Mouse (Mus musculus) forebrain, postnatal 0 days (tissue): ENCODE measurements around the gene Hk1. TPM values are rescaled to one million over a fixed set of nuclear protein-coding genes. Genes with fewer than 3 reads are reported as not detected.
A peak's percentile ranks its signal among the peaks of the same experiment; 100 is the strongest.

Source experiments
- ATAC-seq: fragments of 200-750 bp; cut with Nextera tagmentation; 2 replicates; pipeline ENCODE4 v1.8.0; 2017; ENCODE audit warnings: mild to moderate bottlenecking, moderate library complexity
- DNase-seq: peaks from one replicate; pipeline ENCODE4 v3.0.0-alpha.2; 2015
- H3K27ac ChIP-seq: fragments of 300-500 bp; sonication (generic); 2 replicates; pipeline ENCODE4 v1.5.1; 2014; ENCODE audit warnings: low read depth, mild to moderate bottlenecking, antibody characterized with exemption, low read length, moderate library complexity, mixed read lengths
- H3K27me3 ChIP-seq: fragments of 300-500 bp; sonication (generic); 2 replicates; pipeline ENCODE4 v1.6.1; 2014; ENCODE audit warnings: mild to moderate bottlenecking, low read length, mixed read lengths; ENCODE audit not compliant: insufficient read depth
- H3K36me3 ChIP-seq: fragments of 300-500 bp; sonication (generic); 2 replicates; pipeline ENCODE4 v1.6.1; 2014; ENCODE audit warnings: mild to moderate bottlenecking, moderate library complexity; ENCODE audit not compliant: insufficient read depth
- H3K4me1 ChIP-seq: fragments of 300-500 bp; sonication (generic); 2 replicates; pipeline ENCODE4 v1.6.1; 2014; ENCODE audit warnings: antibody characterized with exemption; ENCODE audit not compliant: insufficient read depth
- H3K4me2 ChIP-seq: fragments of 300-500 bp; sonication (generic); 2 replicates; pipeline ENCODE4 v1.6.1; 2014; ENCODE audit warnings: low read depth, mild to moderate bottlenecking, moderate library complexity
- H3K4me3 ChIP-seq: fragments of 300-500 bp; sonication (generic); 2 replicates; pipeline ENCODE4 v1.5.1; 2014; ENCODE audit warnings: low read depth, low read length, mixed read lengths
- H3K9ac ChIP-seq: fragments of 300-500 bp; sonication (generic); 2 replicates; pipeline ENCODE4 v1.6.1; 2014; ENCODE audit warnings: mild to moderate bottlenecking
- H3K9me3 ChIP-seq: fragments of 300-500 bp; sonication (generic); 2 replicates; pipeline ENCODE4 v1.6.1; 2016; ENCODE audit warnings: low read length
- CTCF ChIP-seq: sonication (generic); IDR thresholded peaks from 2 replicates; pipeline ENCODE4 v1.5.1; 2016; ENCODE audit warnings: antibody characterized with exemption, control low read depth, low read depth
- WGBS: fragments of 180-500 bp; shearing (Covaris S2); extraction: QIAGEN DNeasy Blood & Tissue Kit; methylation state at CpG from one replicate; pipeline ENCODE4 v1.1.7; 2014; 5-methylcytosine and 5-hydroxymethylcytosine counted together
- polyA plus RNA-seq: library from polyadenylated mRNA; unstranded; fragments of >200 nt; fragmentation: Nextera tagmentation; extraction: Ambion mirVana; gene quantifications from 2 replicates; pipeline ENCODE4 v1.2.1, GENCODE M21; 2015
- total RNA-seq: library from RNA; depleted of rRNA; stranded (reverse); fragments of >200 nt; gene quantifications from 2 replicates; pipeline ENCODE4 v1.2.3, GENCODE M21; 2014

Gene Hk1
- total and polyA plus RNA-seq, 2 experiments from 2014 or later = 90.1 to 140 TPM

DNA sequence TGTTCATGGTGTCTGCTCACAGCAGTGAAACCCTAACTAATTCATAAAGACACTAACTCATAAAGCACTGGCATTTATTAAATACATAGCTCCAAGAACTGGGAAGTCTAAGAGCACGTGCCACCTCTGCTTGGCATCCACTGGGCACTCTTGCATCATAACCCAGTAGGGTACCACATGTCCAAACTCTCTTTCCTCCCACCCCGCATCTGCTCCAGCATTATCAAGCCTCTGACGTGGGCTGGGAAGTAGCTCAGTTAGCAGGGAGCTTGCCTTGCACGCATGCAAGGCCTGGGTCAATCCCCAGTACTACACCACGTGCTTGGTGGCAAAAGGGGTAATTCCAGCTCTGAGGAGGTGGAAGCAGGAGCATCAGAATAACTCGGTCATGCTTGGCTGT, 143.5 kb downstream of the Hk1 start:
- Histone ChIP-seq H3K27ac (no peak overlapping the region), H3K27me3 (no peaks in the 10 kb centered on the region), H3K9me3 (no peaks in the 10 kb centered on the region), H3K4me3 (no peak overlapping the region), H3K36me3 (no peaks in the 10 kb centered on the region), H3K4me1 (no peaks in the 10 kb centered on the region), H3K9ac (no peak overlapping the region), H3K4me2 (no peak overlapping the region)
- no peak for TF ChIP-seq CTCF
- 93% methylated on average over 6 of the region's 6 CpGs for WGBS
- DNase-seq (no peak), ATAC-seq (no peak)

DNA sequence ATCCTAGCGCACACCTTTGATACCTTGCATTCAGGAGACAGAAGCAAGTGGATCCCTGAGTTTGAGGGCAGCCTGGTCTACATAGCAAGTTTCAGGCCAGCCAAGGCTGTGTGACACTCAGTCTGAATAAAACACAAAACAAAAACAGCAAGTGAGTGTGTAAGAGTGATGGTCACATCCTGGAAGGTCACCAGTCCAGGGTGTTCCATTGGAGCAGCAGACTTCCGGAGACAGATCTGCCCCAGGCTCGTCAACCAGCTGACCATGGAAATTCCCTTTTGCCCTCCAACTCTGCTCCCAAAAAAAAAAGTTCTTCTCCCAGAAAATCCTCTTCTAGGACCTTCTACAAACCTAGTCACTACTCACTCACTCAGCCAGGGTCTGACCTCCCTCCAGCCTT, 147.9 kb downstream of the Hk1 start:
- peaks cover 5% of the 10 kb centered on the region; the same call in 1 of the 2 replicates for H3K4me1 ChIP-seq
- 85% methylated on average over 3 of the region's 3 CpGs for WGBS
- no peak overlapping the region for H3K27ac ChIP-seq
- H3K27me3 ChIP-seq = no peaks in the 10 kb centered on the region
- H3K9me3 ChIP-seq = no peaks in the 10 kb centered on the region
- no peaks in the 10 kb centered on the region for H3K36me3 ChIP-seq
- DNase-seq (no peak), ATAC-seq (no peak)
- no peak overlapping the region for H3K9ac ChIP-seq
- H3K4me2 ChIP-seq = 0 out of 2 replicates have a peak overlapping the region, but pooled peaks have one; percentile 97
- no peak overlapping the region for H3K4me3 ChIP-seq
- TF ChIP-seq CTCF = no peak

DNA sequence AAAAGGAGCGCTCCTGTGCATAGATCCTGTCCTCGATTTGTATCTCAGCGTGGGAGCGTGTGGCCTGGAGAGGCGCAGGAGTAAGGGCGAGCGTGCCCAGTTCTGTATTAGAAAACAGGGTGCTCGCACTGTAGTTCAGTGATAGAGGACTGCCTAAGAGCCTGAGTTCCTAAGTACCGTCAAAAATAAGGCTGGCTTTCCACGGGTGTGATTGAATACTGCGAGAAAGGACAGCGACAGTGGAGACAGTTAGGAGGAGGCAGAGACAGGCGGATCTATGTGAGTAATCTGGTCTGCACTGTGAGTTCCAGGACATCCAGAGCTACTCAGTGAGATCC, 148.3 kb downstream of the Hk1 start:
- TF ChIP-seq CTCF = no peak
- Histone ChIP-seq H3K9me3 (no peaks in the 10 kb centered on the region), H3K4me1 (peaks cover 5% of the 10 kb centered on the region; the same call in 1 of the 2 replicates), H3K27me3 (no peaks in the 10 kb centered on the region), H3K4me3 (peak overlapping the region; percentile 70), H3K9ac (peak overlapping the region; percentile 56), H3K4me2 (peak overlapping the region; percentile 97), H3K27ac (no peak overlapping the region), H3K36me3 (no peaks in the 10 kb centered on the region)
- ATAC-seq (peak; percentile 47; the same call in 1 of the 2 replicates), DNase-seq (no peak)
- 3% methylated on average over 13 of the region's 13 CpGs for WGBS

DNA sequence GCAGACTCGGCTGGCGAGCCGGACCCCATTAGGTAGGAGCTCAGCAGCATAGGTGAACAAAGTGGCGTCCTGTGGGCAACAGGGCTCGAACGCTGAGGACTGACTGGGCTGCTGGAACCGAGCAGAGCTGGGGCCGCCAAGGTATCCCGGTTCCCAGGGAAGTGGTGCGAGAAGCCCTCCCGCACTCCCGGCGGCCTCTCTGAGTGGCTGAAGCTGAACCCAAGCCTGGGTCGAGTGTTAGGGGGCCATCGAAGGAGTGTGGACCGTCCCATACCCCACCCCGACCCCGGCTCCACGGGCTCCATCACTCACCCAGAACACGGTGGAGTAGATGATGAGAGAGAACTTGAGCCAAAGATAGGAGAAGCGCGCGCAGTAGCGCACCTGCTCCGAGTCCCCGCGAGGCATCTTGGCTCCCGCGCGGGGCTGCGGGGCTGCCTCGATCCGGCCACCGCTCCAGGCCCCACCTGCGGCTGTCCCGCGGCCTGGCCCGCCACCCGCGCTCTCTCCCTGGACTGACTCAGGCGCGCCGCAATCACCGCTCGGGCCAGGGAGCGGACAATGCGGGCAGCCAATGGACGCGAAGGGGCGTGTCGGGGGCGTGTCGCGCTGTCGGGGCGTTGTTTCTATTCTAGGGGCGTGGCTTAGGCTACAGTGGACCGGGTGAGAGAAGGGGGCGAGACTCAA, 148.9 kb downstream of the Hk1 start, which contains the start of gene Tspan15:
Gene Tspan15 (minus strand): TSS at position 544 of the 687 bp plus-strand sequence.
- Histone ChIP-seq H3K27me3 (no peaks in the 10 kb centered on the region), H3K9ac (peak within 1 kb of the TSS; percentile 56), H3K9me3 (no peaks in the 10 kb centered on the region), H3K4me3 (peak within 1 kb of the TSS; percentile 70), H3K36me3 (no peaks in the 10 kb centered on the region), H3K4me1 (peaks cover 5% of the 10 kb centered on the region; the same call in 1 of the 2 replicates), H3K27ac (no peak within 1 kb of the TSS), H3K4me2 (peak within 1 kb of the TSS; percentile 97)
- 1% methylated on average over 58 of the region's 59 CpGs for WGBS
- peak; percentile 85 for DNase-seq
- no peak for TF ChIP-seq CTCF
- ATAC-seq = peak; percentile 97

DNA sequence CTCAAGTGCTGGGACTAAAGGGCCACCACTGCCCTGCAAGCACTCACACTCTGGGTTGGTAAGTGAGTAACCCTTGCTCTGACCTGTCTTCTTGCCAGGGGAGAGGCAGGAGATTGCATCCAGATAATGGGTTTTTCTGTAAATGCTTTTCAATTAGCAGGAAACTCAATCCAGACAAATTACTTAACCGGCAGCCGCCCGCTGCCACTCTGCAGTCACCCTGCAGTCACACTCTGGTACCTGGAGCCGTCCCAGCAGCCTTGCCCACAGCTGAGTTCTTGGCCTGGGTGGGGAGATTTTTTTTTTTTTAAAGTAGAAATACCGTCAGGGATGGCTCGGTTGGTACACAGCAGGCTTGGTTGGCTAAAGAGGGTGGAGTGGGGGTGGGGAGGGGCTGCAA, 151.6 kb downstream of the Hk1 start:
- ATAC-seq = no peak
- Histone ChIP-seq H3K4me2 (no peak overlapping the region), H3K27me3 (no peaks in the 10 kb centered on the region), H3K36me3 (no peaks in the 10 kb centered on the region), H3K27ac (no peak overlapping the region), H3K4me1 (peaks cover 5% of the 10 kb centered on the region; the same call in 1 of the 2 replicates), H3K9ac (no peak overlapping the region), H3K9me3 (no peaks in the 10 kb centered on the region), H3K4me3 (no peak overlapping the region)
- DNase-seq = no peak
- WGBS = 60% methylated on average over 6 of the region's 6 CpGs
- no peak for TF ChIP-seq CTCF

DNA sequence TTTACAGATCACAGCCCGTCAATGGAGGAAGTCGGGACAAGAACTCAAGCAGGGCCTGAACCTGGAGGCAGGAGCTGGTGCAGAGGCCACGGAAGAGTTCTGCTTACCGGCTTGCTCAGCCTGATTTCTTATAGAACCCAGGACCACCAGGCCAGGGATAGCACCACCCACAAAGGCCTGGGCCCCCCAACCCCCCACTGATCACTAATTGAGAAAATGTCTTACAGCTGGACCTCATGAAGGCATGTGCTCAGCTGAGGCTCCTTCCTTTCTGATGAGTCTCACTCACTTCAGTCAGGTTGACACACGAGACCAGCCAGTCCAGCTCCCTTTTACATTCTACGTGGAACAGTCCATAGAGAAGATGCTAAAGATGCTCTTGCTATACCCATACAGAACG, 153.9 kb downstream of the Hk1 start:
- DNase-seq (no peak), ATAC-seq (no peak)
- TF ChIP-seq CTCF = no peak
- H3K4me1 ChIP-seq = peaks cover 5% of the 10 kb centered on the region; the same call in 1 of the 2 replicates
- H3K36me3 ChIP-seq = no peaks in the 10 kb centered on the region
- no peak overlapping the region for H3K4me2 ChIP-seq
- H3K27me3 ChIP-seq = no peaks in the 10 kb centered on the region
- 80% methylated on average over 7 of the region's 7 CpGs for WGBS
- no peak overlapping the region for H3K9ac ChIP-seq
- H3K27ac ChIP-seq = no peak overlapping the region
- no peak overlapping the region for H3K4me3 ChIP-seq
- no peaks in the 10 kb centered on the region for H3K9me3 ChIP-seq

DNA sequence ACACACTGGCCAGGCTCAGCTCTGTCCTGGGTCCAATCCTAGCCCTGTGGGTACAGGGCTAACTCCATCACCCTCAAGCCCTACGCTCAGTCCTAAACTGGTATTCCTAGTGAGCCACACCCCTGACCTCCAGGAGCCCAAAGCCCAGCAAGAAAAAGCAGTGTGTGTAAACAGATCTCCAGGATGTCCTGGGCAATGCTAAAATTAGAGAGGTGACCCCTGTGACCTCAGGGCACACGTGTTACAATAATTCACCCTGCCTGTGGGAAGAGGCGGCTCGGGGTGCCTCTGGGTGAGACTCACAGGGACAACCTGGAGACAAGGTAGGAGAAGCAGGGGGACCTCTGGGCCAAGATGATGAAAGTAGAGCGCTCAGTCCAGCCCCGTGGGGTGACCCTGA, 155.5 kb downstream of the Hk1 start:
- no peak overlapping the region for H3K27ac ChIP-seq
- no peak for TF ChIP-seq CTCF
- no peak for DNase-seq
- H3K9ac ChIP-seq = no peak overlapping the region
- ATAC-seq = no peak
- H3K27me3 ChIP-seq = no peaks in the 10 kb centered on the region
- no peaks in the 10 kb centered on the region for H3K36me3 ChIP-seq
- no peak overlapping the region for H3K4me3 ChIP-seq
- no peaks in the 10 kb centered on the region for H3K9me3 ChIP-seq
- 86% methylated on average over 6 of the region's 6 CpGs for WGBS
- H3K4me2 ChIP-seq = no peak overlapping the region
- no peaks in the 10 kb centered on the region for H3K4me1 ChIP-seq
